Mouse (Mus musculus): ENCODE data around the gene Yaf2.

- TF ChIP-seq POLR2A (IDR thresholded peaks at IDR 0.05; ENCODE audit: low read depth, low read length) (no peak), CTCF (IDR thresholded peaks at IDR 0.05; ENCODE audit: borderline replicate concordance, insufficient read depth, low read length) (no peak)
These were observed 5.5 kb downstream of the Yaf2 start for GRCm38 (mm10) chr15:93331256-93331655.

Data from embryonic fibroblast, embryonic 13.5 days (primary cell).